Mouse (Mus musculus) hindbrain, embryonic 13.5 days (tissue): ENCODE measurements around the gene Olfr113. TPM values are rescaled to one million over a fixed set of nuclear protein-coding genes. Genes with fewer than 3 reads are reported as not detected.

Experiments
- polyA plus RNA-seq: library from polyadenylated mRNA; unstranded; fragments of >200 nt; fragmentation: Nextera tagmentation; extraction: Ambion mirVana; gene quantifications from 2 replicates; pipeline ENCODE4 v1.2.1, GENCODE M21; 2015

Gene Olfr113
- polyA plus RNA-seq, 1 experiment from 2014 or later, result not detected

Other genes with a start within 250 kb of the Olfr113 start
- not detected in 2 replicates for gene Olfr103, start 238.0 kb downstream of the Olfr113 start, polyA plus RNA-seq
- not detected in 2 replicates for gene Olfr104-ps, start 218.1 kb downstream of the Olfr113 start, polyA plus RNA-seq
- not detected in 2 replicates for gene Olfr105-ps, start 198.6 kb downstream of the Olfr113 start, polyA plus RNA-seq
- gene Olfr106-ps, start 187.3 kb downstream of the Olfr113 start, polyA plus RNA-seq, result not detected in 2 replicates
- not detected in 2 replicates for gene Olfr107, start 178.4 kb downstream of the Olfr113 start, polyA plus RNA-seq
- not detected in 2 replicates for gene Olfr108, start 132.2 kb downstream of the Olfr113 start, polyA plus RNA-seq
- gene Olfr109, start 118.7 kb downstream of the Olfr113 start, polyA plus RNA-seq, result not detected in 2 replicates
- gene H2-M2, start 94.1 kb downstream of the Olfr113 start, polyA plus RNA-seq, result not detected in 2 replicates
- gene Olfr110, start 85.2 kb downstream of the Olfr113 start, polyA plus RNA-seq, result not detected in 2 replicates
- gene Olfr111, start 69.6 kb downstream of the Olfr113 start, polyA plus RNA-seq, result not detected in 2 replicates
- not detected in 2 replicates for gene Olfr112, start 8.2 kb downstream of the Olfr113 start, polyA plus RNA-seq
- gene Olfr114, start 15.1 kb upstream of the Olfr113 start, polyA plus RNA-seq, result not detected in 2 replicates
- not detected in 2 replicates for gene Olfr115, start 49.4 kb upstream of the Olfr113 start, polyA plus RNA-seq
- gene Olfr116, start 49.5 kb upstream of the Olfr113 start, polyA plus RNA-seq, result not detected in 2 replicates
- not detected in 2 replicates for gene Olfr117, start 86.1 kb upstream of the Olfr113 start, polyA plus RNA-seq
- gene Olfr118, start 89.3 kb upstream of the Olfr113 start, polyA plus RNA-seq, result not detected in 2 replicates
- gene Olfr119, start 118.9 kb upstream of the Olfr113 start, polyA plus RNA-seq, result not detected in 2 replicates
- not detected in 2 replicates for gene Olfr120, start 144.1 kb upstream of the Olfr113 start, polyA plus RNA-seq
- gene Olfr121, start 171.2 kb upstream of the Olfr113 start, polyA plus RNA-seq, result not detected in 2 replicates
- not detected in 2 replicates for gene Olfr122, start 190.9 kb upstream of the Olfr113 start, polyA plus RNA-seq
- not detected in 2 replicates for gene Olfr123, start 215.9 kb upstream of the Olfr113 start, polyA plus RNA-seq
- gene Olfr124, start 222.2 kb upstream of the Olfr113 start, polyA plus RNA-seq, result not detected in 2 replicates